Mouse (Mus musculus) left cerebral cortex, postnatal 36 days (tissue): ENCODE measurements around the gene 1700001P01Rik. TPM values are rescaled to one million over a fixed set of nuclear protein-coding genes. Genes with fewer than 3 reads are reported as not detected.

ENCODE experiments used
- DNase-seq, 2 experiments: peaks; one replicate each; pipeline ENCODE4 v3.0.0; 2021 to 2022; ENCODE audit warnings: low spot score in 2 of 2, mixed read lengths in 1 of 2
- intact Hi-C: fragments of 180-260 bp; cut with DNase I; formaldehyde crosslinking; loops from one replicate; pipeline ENCODE4 v1.15.1; 2025
- total RNA-seq, 2 experiments: library from RNA; stranded (reverse); gene quantifications; 2 replicates each; pipeline ENCODE4 v1.2.3; 2021

Gene 1700001P01Rik
- 1 to 10 TPM in 1 of 2 experiments, not detected in 1; 1.1 TPM for total RNA-seq

DNA sequence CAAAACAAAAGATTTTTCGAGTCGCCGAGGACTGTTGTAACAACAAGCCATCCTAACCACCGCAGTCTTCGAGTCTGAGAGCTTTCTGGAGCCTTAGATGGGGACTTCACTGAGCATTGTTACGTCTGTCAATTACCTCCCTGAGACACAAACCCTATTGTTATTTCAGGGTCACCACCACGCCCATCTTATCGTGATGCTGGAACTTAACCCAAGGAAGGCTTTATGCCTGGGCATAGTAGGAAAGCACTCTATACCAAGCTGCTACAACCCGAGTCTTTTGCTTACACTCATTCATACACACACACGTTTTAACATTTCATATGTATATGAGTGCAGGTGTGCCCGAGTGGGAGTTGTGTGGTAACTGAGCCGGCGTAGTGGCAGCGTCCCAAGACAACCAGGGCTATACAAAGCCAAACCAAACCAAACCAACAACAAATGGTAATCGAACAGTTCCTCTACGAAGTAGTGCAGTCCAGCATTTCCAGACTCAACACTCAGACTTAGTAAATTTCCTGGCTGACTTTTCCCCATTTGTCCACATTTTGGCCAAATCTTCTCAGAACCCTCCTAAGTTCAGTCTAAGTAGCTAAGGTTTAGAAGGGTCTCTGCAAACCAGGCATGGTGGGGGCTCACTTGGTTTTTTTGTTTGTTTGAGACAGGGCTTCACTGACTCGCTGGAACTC, at the start of gene 1700001P01Rik:
Gene 1700001P01Rik (minus strand): TSS at position 111 of the 689 bp plus-strand sequence.
- DNase-seq: no peak
- intact Hi-C loops: no loop called here

GRCm38 (mm10) chr11:97825295-97825694, 49.6 kb upstream of the 1700001P01Rik start:
- DNase-seq: no peak
- intact Hi-C loops: no loop called here

DNA sequence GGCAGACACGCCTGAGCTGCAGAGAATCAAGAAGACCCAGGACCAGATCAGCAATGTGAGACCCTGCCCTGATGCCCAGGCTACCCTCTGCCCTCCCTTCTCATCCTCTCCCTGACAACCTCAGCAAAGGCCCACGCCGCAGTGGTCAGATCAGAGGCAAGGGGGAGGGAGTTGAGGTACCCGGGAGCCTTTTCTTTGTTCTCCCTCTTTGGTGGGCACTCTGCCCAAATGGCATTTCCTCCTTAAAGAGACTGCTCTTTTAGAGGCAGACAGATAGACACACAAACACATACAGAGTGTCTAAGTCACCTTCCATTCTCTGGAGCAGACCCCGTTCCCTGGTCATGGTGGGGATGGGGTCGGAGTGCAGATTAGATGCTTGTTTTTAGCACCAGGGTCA, 49.2 kb upstream of the 1700001P01Rik start:
- intact Hi-C loops: no loop called here
- DNase-seq: no peak

- DNase-seq: no peak
- intact Hi-C loops: no loop called here
These were observed 48.5 kb upstream of the 1700001P01Rik start for GRCm38 (mm10) chr11:97824168-97824567.

GRCm38 (mm10) chr11:97822840-97823603, 47.3 kb upstream of the 1700001P01Rik start:
- intact Hi-C loops: no loop called here
- DNase-seq: no peak

DNA sequence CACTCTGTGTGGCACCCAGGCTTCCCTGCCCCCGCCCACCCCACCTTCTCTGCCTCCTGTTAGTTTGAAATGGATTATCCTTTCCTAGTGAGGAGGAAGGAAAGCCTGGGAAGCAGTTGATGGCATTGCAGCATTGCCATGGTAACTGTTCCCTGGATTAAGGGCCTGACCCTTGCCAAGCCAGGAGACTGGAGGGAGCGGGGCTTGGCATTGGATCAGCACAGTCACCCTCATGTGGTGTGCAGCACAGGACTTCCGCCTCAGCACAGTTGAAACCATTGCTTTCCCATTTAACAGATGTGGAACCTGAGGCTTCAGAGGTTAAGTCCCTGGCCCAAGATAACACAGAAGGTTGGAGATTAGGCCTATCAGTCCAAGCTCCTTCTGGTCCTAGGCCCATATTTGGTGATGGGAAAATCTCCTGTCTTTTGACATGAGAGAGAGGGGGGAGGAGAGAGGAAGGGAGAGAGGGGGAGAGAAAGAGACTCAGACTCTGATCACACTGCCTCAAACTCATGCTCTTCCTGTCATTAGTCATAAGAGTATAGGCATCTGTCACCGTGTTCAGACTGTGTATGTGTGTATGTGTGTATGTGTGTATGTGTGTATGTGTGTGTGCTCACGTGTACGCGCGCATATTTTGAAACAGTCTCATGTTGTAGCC, 45.8 kb upstream of the 1700001P01Rik start:
- DNase-seq: no peak
- intact Hi-C loops: no loop called here

- intact Hi-C loops: no loop called here
- DNase-seq: no peak
These were observed 45.1 kb upstream of the 1700001P01Rik start for GRCm38 (mm10) chr11:97820840-97821239.

DNA sequence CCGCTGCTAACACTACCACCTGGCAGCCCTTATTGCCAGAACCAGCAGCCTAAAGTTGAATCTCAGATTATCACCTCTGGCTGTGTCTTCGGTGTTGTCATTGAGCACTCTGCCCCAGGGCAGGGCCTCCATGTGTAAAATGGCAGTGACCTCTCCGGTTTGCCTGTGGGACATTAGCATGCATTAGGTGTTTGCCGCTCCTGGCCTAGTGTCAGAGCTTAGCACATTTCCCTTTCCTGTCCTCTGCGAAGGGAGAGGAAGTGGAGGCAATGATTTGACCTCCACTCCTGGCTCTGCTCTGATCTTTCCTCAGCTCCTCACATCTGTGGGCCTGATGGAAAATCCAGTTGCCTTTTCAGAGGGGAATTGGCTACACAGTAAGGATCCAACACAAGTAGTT, 44.2 kb upstream of the 1700001P01Rik start:
- intact Hi-C loops: no loop called here
- DNase-seq: no peak

- DNase-seq: no peak
- intact Hi-C loops: no loop called here
These were observed 43.4 kb upstream of the 1700001P01Rik start for GRCm38 (mm10) chr11:97819102-97819501.

GRCm38 (mm10) chr11:97818571-97818970, 42.9 kb upstream of the 1700001P01Rik start:
- DNase-seq: no peak
- intact Hi-C loops: no loop called here

- intact Hi-C loops: no loop called here
These were observed 42.3 kb upstream of the 1700001P01Rik start for GRCm38 (mm10) chr11:97818003-97818402.

GRCm38 (mm10) chr11:97817379-97817778, 41.7 kb upstream of the 1700001P01Rik start:
- DNase-seq: no peak
- intact Hi-C loops: no loop called here

More at GRCm38 (mm10) chr11:97818003-97818402, 42.3 kb upstream of the 1700001P01Rik start:
- no peak for DNase-seq

GRCm38 (mm10) chr11:97816916-97817315, 41.2 kb upstream of the 1700001P01Rik start:
- intact Hi-C loops: no loop called here
- no peak for DNase-seq

DNA sequence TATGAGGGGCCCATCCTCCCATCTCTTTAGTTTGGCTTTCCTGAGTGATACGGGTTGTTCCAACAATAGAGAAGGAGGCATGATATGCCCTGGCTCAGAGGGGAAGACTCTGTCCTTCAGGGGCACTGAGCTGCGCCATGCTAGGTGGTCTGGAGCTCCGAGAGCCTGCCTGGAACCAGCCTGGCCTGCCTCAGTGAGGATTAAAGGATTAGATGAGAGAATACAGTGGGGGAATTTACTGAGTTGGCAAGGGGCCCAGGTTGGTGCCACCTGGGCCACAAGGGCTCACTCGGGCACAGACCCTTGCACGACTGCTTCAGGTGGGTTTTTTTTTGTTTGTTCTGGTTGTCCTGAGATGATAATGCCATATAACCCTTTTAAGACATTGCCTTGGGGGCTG, 40.5 kb upstream of the 1700001P01Rik start:
- intact Hi-C loops: no loop called here
- DNase-seq: no peak

DNA sequence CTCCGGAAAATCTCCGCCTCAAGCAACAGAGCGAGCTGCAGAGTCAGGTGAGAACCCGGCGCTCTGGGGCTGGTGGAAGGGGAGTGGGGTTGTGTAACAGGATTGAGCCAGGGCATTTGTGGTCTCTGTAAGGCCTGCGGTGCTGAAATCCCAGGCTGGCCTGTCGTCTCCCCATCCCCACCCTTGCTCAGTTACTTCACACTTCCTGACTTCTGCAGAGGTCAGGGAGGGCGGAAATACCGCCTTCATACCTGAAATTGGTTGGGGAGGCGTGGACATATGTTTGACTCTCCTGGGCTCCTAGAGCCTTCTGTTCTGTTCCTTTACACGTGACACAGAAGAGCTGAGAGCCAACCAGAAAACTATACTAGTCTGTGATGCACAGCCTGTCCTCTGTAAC, 40.0 kb upstream of the 1700001P01Rik start:
- no peak for DNase-seq
- intact Hi-C loops: no loop called here

DNA sequence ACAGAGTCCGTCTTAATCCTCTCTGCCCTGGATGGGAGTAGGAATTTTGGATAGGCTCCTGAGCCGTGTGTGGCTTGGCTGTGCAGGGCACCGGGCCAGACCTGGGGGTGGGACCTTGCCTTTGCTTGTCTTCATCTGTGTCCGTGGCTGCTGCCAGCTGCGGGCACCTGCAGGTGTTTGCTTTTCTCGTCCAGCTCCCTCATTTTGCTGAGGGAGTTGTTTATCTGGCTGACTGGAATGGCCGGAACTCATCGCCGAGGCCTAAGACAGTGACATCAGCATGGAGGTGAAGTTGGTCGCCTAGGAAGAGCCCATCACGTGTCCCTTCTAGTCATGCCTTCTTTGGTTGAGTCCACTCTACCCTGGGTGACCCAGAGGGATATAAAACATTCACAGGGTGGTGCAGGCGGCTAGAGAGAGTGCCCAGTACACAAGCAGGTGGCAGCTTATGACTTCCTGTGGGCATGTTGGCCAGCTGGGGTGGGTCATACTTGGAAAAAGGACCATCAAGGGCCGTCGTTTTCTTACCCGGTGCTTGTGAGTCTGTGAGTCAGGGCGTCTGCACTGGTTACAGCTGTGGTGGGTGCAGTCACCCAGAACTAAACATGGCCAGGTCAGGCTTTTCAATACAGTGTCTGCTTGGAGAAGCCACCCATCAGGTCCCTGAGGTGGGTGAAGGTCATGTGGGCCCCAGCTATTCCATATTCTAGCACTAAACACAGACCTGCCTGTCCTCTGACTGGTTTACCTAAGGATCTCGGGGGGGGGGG, 38.2 kb upstream of the 1700001P01Rik start:
- no peak for DNase-seq
- intact Hi-C loops: no loop called here

GRCm38 (mm10) chr11:97813085-97813484, 37.4 kb upstream of the 1700001P01Rik start:
- no peak for DNase-seq
- intact Hi-C loops: no loop called here

- intact Hi-C loops: no loop called here
- DNase-seq: no peak
These were observed 36.8 kb upstream of the 1700001P01Rik start for GRCm38 (mm10) chr11:97812491-97812921.

GRCm38 (mm10) chr11:97811569-97812362, 36.0 kb upstream of the 1700001P01Rik start:
- DNase-seq: no peak
- intact Hi-C loops: no loop called here
